Mouse (Mus musculus): ENCODE measurements around the gene Mkln1.

Mkln1 gene

GRCm38 (mm10) chr6:31399206-31399549 lies 643 bp downstream of the Mkln1 start:
- DNase-seq: no peak

DNA sequence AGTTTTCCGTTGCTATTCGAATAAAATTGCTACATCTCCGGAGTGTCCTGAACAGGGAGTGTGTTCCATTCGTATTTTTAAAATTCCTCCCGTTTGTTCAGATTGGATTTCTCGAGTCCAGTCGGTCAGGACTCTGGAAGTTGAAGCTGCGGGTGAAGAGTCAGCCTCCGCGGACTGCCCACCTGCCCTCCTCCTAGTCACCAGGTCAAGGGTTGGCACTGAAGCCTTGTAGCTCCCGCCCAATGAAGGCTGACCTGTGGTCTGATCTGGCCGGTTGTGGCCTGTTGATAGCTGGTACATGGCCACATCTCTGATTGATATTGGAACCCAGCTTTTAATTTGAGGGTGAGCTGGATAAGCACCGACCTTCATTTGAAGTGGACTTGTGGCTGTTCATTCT lies 1.0 kb downstream of the Mkln1 start:
- DNase-seq: peak; percentile 71

GRCm38 (mm10) chr6:31411017-31411416 lies 12.5 kb downstream of the Mkln1 start:
- DNase-seq: no peak

DNA sequence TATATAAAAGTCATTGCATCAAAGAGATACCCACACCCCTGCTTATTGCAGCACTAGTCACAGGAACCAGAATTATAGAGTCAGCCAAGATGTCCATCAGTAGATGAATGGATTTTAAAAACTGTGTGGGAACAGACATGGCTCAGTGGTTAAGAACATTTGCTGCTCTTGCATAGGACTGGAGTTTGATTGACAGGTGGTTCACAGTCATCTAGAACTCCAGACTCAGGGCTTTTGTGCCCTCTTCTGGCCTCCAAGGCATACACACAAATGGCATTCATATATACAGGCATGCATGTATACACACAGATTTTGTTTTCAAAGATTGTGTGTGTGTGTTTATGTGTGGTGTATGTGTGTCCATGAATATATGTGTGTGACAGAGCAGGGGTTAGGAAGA lies 14.0 kb downstream of the Mkln1 start:
- DNase-seq: no peak

DNA sequence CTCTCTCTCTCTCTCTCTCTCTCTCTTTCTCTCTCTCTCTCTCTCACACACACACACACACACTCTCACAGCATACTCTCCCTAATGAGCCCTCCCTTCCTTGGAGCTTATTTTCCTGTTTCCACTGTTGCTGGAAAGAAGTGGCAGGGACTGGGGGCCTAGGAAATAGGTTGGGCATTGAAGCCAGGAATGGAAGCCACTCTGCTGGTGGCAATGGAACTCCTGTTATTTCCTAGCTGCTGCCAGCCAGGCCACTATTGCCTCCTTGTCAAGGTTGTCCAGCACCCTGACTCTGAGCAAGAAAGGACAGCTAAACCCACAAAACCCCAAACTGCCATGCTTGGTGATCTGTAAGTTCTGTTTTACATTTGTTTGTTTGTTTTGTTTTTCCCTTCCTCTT lies 15.0 kb downstream of the Mkln1 start:
- no peak for DNase-seq

DNA sequence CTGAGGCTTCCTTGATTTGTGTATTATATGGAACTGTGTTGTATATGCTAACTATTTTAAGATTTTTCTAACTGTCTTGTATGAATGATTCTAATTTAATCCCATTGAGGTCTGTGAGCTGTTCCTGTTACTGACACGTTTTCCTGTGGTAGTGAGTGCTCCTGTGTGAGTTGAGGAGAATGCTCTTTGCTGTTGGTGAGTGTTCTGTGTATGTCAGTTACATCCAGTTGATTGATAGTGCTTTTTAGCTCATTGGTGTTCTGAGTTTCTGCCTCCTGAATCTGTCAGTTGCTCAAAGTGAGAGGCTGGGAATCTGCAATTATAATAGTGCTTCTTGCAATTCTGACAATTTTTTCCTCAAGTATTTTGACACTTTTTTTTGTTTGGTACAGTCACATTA lies 15.8 kb downstream of the Mkln1 start:
- DNase-seq: no peak

DNA sequence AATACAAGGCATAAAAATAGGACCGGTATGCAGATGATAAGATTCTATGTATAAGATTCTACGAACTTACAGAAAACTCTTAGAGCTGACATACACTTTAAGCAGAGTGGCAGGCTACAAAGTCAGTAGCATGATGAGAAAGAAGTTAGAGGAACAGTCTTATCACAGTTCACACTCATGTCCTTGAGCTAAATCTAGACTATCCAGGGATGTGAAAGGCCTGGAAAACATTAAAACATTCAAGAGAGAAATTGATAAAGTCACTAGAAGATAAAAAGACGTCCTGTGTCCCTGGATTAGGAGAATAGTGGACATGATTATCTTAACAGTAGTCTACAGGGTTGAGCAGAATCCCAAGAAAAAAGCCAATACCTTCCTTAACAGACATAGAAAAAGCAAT lies 26.9 kb downstream of the Mkln1 start:
- DNase-seq: no peak

DNA sequence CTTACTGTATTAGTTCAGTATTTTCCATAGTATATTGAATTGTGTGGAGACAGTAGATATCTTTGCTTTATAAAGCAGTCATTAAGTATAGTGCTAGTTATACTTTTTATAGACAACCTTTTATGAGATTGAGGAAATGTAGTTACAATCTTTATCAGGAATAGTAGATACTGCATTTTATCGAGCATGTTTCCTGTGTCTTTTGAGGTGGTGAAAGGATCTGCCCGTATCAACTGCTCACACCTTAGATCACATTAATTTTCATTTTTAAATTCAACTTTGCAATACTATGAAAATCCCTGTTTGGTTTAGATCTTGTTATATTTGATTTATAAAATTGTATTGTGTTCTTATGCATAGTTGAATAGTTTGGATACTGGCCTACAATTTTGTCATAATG lies 38.7 kb downstream of the Mkln1 start:
- DNase-seq: no peak

GRCm38 (mm10) chr6:31445258-31445657 lies 46.7 kb downstream of the Mkln1 start:
- no peak for DNase-seq

DNA sequence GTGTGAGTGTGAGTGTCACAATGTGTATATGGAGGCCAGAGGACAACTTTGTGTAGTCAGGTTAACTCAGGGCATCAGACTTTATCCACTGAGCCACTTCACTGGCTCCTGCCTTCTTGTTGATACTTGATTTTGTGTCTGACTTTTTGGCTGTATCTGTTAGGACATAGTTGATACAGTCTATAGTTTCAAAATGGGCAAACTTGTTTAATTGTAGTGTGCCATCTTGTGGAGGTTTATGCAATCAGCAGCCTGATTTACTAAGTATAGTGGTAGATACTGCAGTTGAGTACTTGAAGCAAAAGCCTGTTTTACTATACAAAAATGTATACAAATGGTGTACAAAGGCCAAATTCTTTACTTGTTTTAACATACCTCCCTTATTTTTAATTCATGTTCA lies 55.2 kb downstream of the Mkln1 start:
- peak; percentile 53 for DNase-seq

- no peak for DNase-seq
These were observed 56.8 kb downstream of the Mkln1 start for GRCm38 (mm10) chr6:31455376-31455775.

DNA sequence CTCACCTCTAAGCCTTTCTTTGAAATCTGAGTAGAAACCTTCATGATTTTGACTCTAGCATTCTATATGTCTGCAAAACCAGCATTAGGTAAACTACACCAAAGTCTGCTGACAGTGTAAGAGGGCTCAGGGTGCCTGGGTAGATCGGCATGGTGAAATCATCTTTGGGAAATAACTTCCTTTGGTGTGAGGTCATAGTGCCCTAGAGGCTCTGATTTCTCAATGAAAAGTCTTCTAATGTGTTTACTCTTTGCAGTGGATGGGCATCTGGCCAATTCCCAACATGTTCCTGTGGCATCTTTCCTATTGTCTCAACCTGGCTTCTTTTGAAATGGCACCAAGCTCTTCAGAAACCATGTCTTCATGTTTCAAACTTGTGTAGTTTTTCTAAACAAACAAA lies 58.5 kb downstream of the Mkln1 start:
- no peak for DNase-seq

- no peak for DNase-seq
These were observed 70.9 kb downstream of the Mkln1 start for GRCm38 (mm10) chr6:31469431-31469830.

DNA sequence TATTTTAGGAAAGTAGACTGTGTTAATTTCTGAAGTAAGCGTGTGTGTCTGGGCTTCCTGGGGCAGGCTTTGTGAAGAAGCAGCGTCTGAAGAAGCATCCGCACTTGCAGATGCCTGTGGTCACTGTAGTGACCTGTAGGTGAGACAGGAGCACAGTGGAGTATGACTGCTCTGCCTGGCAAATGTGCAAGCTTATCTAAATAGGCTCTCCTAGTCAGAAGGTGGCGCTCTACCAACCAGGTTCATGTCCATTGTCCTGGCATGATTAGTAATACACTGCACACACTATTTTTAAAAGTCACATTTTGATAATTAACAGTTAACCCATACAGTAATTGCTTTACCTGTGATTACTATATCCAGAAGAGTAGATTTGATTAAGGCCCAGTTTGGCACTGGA lies 79.7 kb downstream of the Mkln1 start:
- peak; percentile 17 for DNase-seq

DNA sequence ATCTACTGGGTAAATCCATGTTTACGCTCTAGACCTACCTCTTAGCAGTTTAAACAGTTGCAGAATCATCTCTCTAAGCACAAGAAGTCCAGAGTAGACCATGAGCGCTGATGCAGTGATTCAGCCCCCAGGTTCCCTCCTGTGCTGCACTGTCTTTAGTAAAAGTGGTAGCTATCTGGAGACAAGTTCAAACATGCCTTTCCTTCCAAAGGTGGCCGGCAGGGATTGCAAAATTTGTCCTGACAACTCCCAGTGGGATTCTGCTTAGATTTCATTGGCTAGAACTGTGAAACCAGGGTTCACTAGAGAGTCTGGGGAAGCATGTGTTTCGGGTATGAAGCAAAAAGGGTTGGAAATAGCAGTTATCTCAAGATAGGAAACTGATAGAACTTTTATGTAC lies 81.5 kb downstream of the Mkln1 start:
- DNase-seq: no peak

DNA sequence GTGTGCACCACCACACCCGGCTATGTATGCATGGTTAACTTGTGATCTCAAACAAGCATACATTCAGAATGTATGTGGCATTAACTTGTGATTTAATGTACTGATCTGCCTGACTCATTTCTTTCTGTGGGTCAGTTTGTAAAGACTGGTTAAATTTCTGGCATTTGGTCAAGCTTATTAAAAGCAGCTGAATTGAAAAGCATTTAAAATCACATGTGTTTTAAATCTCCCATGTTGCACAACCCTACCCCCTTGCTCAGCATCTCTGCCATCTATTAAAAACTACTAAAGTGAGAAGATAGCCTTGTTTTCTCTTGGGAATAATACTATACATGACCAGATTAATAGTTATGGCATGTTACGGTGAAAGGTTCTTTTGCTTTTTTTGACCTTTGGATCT lies 88.1 kb downstream of the Mkln1 start:
- no peak for DNase-seq

GRCm38 (mm10) chr6:31489950-31490349 lies 91.4 kb downstream of the Mkln1 start:
- no peak for DNase-seq

DNA sequence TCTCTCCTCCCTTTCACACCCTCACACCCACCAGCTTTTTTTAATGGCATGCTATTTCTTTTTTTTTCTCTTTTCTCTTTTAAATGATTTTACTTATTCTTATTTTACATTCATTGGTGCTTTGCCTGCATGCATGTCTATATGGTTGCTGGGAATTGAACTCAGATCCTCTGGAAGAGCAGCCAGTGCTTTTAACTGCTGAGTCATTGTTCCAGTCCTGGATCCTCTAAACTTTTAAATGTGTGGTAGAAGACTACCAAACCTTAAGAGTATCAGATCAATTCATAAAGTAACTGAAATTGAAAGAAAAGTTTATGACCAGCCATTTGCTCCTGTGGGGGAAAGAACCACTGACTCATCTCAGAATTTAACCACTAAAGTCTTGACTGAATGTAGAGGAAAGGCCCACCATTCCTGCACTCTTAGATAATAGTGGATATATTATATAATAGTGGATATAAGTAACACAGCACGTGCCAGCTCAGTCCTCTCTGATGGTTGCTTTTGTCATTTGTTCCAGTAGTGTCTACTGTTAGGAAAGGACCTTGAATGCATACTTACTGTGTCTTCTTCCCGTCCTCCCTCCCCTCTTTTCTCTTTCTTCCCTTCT lies 96.7 kb downstream of the Mkln1 start:
- DNase-seq: no peak

GRCm38 (mm10) chr6:31496227-31496626 lies 97.7 kb downstream of the Mkln1 start:
- DNase-seq: no peak

- no peak for DNase-seq
These were observed 101.3 kb downstream of the Mkln1 start for GRCm38 (mm10) chr6:31499836-31500235.

GRCm38 (mm10) chr6:31500260-31500659 lies 101.7 kb downstream of the Mkln1 start:
- DNase-seq: no peak

DNA sequence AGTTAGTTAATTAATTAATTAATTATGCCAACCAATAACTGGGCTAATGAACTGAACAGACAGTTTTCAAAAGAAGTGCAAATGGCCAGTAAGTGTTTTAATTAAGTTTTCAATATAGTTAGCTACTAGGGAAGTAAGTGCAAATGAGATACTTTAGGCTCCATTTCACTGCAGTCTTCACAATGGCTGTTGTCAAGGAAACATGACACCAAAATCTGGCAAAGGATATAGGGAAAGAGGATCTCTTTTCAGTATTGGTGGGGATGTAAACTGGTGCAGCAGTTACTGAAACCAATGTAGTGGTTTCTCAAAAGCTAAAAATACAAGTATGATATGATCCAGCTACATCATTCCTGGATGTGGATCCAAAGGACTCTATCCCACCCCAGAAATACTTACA lies 102.2 kb downstream of the Mkln1 start:
- no peak for DNase-seq

DNA sequence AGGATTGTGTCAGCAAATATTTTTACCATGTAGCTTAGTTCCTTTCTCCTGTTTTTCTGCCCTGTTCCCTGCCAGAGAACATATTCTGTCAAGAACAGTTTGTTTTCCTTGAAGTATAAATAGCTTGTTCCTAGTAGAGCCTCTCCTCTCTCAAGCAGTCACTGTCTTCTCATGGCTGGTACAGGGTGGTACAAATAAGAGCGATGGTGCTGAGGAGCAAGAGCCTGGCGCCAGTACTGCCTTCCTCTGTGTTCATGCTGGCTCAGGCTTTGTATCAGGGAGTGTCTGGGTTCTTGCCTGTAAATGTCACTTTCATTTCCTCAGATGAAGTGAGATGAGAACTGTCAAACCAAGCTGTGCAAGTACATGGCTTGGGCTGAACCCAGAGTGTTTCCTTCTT lies 104.1 kb downstream of the Mkln1 start:
- DNase-seq: no peak

DNA sequence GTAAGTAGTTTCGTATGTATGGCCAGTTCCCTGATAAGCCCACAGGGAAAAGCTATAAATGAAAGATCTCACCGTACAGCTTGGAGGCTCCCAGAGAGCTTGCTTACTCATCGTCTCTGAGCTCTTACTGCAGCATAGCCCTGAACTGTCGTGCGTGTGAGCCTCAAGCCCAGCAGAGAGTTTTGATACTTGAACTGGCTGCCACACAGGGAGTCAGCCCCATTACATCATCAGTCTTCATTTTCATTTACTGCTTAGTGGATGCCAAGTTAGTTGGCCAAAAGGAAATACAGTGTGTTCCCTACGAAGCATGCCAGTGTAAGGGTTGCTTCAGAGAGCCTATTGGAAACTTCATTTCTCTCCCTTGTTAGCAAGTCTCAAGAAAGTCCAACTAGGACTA lies 115.2 kb downstream of the Mkln1 start:
- no peak for DNase-seq

DNA sequence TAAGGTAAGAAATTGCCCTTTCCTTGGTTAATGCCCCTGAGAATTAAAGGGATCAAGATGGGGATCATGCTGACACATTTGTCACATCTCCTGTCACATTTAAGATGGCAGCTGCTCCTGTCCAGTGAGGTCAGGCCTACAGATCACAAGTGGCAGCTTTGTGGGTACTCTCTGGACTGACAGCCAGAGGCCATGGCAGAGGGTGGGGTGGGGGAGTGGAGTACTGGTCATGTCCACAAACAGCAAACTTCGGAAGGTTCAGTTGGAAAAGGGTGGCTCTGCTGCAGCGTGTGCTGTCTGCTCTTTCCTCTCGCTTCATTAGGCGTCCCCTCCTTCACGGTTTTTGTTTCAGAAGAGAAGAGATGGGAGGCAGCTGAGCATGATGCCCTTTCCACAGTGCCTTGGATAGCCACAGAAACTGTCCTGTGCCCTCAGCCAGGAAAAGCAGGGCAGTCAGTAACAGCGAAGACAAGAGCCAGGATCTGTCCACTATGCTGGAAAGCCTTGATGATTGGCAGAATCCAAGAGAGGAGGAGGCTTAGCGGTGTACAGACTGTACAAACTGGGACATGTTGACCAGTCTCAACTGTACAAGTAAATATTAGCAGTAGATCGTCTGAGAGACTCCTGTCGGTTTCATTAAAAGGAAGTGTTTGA lies 119.3 kb downstream of the Mkln1 start:
- DNase-seq: no peak

Measured in kidney, postnatal 10 days (tissue).